Mouse (Mus musculus): ENCODE results near the gene Slc8a1.

GRCm38 (mm10) chr17:81676203-81676602, 62.0 kb downstream of the Slc8a1 start:
- TF ChIP-seq CTCF (IDR thresholded peaks at IDR 0.05; ENCODE audit: low read depth, low read length) (no peak), GATA1 (IDR thresholded peaks at IDR 0.05; ENCODE audit: borderline replicate concordance, low read length) (no peak), TAL1 (conservative IDR thresholded peaks at IDR 0.05; ENCODE audit: low read depth, low read length) (no peak)
